Mouse (Mus musculus): ENCODE data around the gene Fbll1. TPM values are rescaled to one million over a fixed set of nuclear protein-coding genes. Genes with fewer than 3 reads are reported as not detected.
"Not testable (repeated sequence)": the region's sequence is repeated elsewhere in the genome, so short reads cannot be mapped to it uniquely, and the experiment has no call there.

Gene Fbll1
- not detected for total RNA-seq (2021)
- long read RNA-seq, experiment 1, result 0 reads
- long read RNA-seq, experiment 2, result 0 reads

- DNase-seq, result peak; percentile 11 to 35
Measured at GRCm38 (mm10) chr11:35798874-35799273, at the start of gene Fbll1. Gene Fbll1, minus strand, starts transcription at chr11:35798884.

GRCm38 (mm10) chr11:35844299-35844698, 45.6 kb upstream of the Fbll1 start:
- DNase-seq, result no peak

GRCm38 (mm10) chr11:35842560-35842959, 43.9 kb upstream of the Fbll1 start:
- not testable (repeated sequence) for DNase-seq

GRCm38 (mm10) chr11:35841738-35842325, 43.1 kb upstream of the Fbll1 start:
- no peak for DNase-seq

- DNase-seq, result not testable (repeated sequence)
Measured at GRCm38 (mm10) chr11:35840806-35841205, 42.1 kb upstream of the Fbll1 start.

GRCm38 (mm10) chr11:35840282-35840681, 41.6 kb upstream of the Fbll1 start:
- DNase-seq, result no peak

- peak; percentile 93 to 94 for DNase-seq
Measured at GRCm38 (mm10) chr11:35838345-35839338, 40.0 kb upstream of the Fbll1 start.

- DNase-seq, result peak in 1 of 2 experiments; percentile 21
Measured at GRCm38 (mm10) chr11:35837156-35838126, 38.8 kb upstream of the Fbll1 start.

- peak; percentile 96 to 97 for DNase-seq
Measured at GRCm38 (mm10) chr11:35834022-35834760, 35.5 kb upstream of the Fbll1 start, which contains the start of gene Rars. Gene Rars, minus strand, starts transcription at chr11:35834506.

- DNase-seq, result no peak
Measured at GRCm38 (mm10) chr11:35833270-35833669, 34.6 kb upstream of the Fbll1 start.

- DNase-seq, result no peak
Measured at GRCm38 (mm10) chr11:35832139-35832538, 33.5 kb upstream of the Fbll1 start.

GRCm38 (mm10) chr11:35827714-35828113, 29.0 kb upstream of the Fbll1 start:
- DNase-seq, result no peak

- no peak for DNase-seq
Measured at GRCm38 (mm10) chr11:35816316-35816715, 17.6 kb upstream of the Fbll1 start.

GRCm38 (mm10) chr11:35811458-35811857, 12.8 kb upstream of the Fbll1 start:
- no peak for DNase-seq

GRCm38 (mm10) chr11:35801332-35801731, 2.6 kb upstream of the Fbll1 start:
- no peak for DNase-seq

GRCm38 (mm10) chr11:35798495-35798820, 226 bp downstream of the Fbll1 start:
- no peak for DNase-seq

- no peak for DNase-seq
Measured at GRCm38 (mm10) chr11:35797751-35798494, 761 bp downstream of the Fbll1 start.

GRCm38 (mm10) chr11:35792800-35793199, 5.9 kb downstream of the Fbll1 start:
- not testable (repeated sequence) for DNase-seq

- DNase-seq, result no peak
Measured at GRCm38 (mm10) chr11:35788443-35788842, 10.2 kb downstream of the Fbll1 start.

GRCm38 (mm10) chr11:35784537-35784936, 14.1 kb downstream of the Fbll1 start:
- DNase-seq, result no peak

- DNase-seq, result no peak
Measured at GRCm38 (mm10) chr11:35784002-35784401, 14.7 kb downstream of the Fbll1 start.

Measured in heart, adult 18-20 months (tissue).